Mouse (Mus musculus) urinary bladder, postnatal 36 days (tissue): ENCODE measurements at regions not wholly inside any gene's neighbourhood (a gene's known extent, or its start where the extent isn't known, plus 50 kb on each side); places are given as distances from the start of the nearest gene placed in this dataset.

ENCODE experiments used
- DNase-seq, 2 experiments: peaks; one replicate each; pipeline ENCODE4 v3.0.0; 2022; ENCODE audit warnings: low spot score in 2 of 2, mixed read lengths in 1 of 2

- DNase-seq: no peak
Observed at GRCm38 (mm10) chr4:98200701-98201100, 182.4 kb downstream of the Tm2d1 start.

- DNase-seq: no peak
Observed at GRCm38 (mm10) chr4:98190318-98190717, 192.8 kb downstream of the Tm2d1 start.

DNA sequence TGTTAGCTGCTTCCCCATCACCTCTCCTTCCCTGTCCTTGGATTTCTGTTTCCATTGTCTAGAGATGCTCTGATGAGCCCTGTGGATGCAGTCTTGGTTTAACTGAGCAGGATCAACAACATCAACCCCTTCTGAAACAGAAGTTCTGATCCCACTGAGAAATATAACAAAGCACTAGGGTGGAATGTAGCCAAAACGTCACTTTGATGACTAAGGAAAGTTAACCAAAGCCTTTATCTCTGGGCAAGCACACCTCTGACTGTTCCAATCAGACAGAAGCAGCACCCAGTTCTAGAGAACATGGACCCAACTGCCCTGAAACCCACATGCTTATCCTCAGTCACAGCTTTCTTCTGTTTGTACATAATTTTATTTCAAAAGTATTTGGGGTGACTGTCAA is 193.2 kb downstream of the Tm2d1 start:
- no peak for DNase-seq

DNA sequence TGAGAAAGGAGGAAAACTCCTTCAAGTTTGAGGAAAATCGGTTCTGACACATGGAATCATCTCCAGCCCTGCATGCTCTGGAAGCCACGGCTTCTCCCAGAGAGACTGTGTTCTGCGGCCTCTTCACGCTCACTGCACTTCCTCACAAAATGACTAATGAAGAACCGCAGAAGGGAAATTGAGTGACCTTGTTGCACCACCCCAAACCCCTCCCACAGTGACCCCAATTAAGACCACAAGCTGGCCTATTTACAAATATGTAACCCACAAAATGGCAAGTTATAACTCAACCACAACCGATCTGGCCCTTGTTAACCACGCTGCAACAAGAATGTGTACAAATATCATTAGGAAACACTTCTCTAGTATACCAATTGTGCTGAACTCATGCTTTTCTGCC is 194.2 kb downstream of the Tm2d1 start:
- no peak for DNase-seq

DNA sequence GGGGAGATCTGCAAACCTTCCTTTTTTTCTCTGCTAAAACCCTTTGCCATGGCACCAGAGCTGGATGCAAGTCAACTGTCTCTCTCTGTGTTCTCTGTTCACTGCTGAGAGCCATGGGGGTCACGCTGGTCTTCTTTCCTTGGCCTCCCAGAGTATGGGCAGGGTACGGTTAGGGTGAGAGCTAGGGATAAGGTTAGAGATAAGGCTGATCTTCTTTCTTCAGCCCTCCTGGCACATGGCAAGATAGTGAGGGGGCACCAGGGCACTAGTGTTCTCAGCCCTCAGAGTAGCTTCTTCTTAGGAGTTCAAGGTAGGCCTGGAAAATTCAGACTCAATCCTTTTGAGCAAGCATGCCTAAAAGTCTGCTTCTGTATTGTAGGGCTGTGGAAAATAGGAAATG is 196.1 kb downstream of the Tm2d1 start:
- no peak for DNase-seq

GRCm38 (mm10) chr4:98182053-98182355 is 201.1 kb downstream of the Tm2d1 start:
- peak in 1 of 2 experiments; percentile 12 for DNase-seq

GRCm38 (mm10) chr4:98181185-98182052 is 201.7 kb downstream of the Tm2d1 start:
- no peak for DNase-seq

GRCm38 (mm10) chr4:98180336-98180735 is 202.8 kb downstream of the Tm2d1 start:
- no peak for DNase-seq
